Mouse (Mus musculus): ENCODE data around the gene Cacng1. TPM values are rescaled to one million over a fixed set of nuclear protein-coding genes. Genes with fewer than 3 reads are reported as not detected.

The Cacng1 gene
- polyA plus RNA-seq, 1 experiment from 2014 or later: 0.16 TPM

GRCm38 (mm10) chr11:107731498-107731897 lies 15.2 kb upstream of the Cacng1 start:
- no peaks in the 10 kb centered on the region for H3K27me3 ChIP-seq (ENCODE audit: insufficient read depth, poor library complexity, severe bottlenecking)
- 85% methylated on average over 5 of the region's 5 CpGs for WGBS

GRCm38 (mm10) chr11:107730940-107731339 lies 14.6 kb upstream of the Cacng1 start:
- no peak overlapping the region for H3K27ac ChIP-seq
- WGBS: 92% methylated on average over 4 of the region's 4 CpGs
- H3K4me3 ChIP-seq: no peak overlapping the region
- H3K9me3 ChIP-seq: no peaks in the 10 kb centered on the region
- DNase-seq (ENCODE audit: low spot score): no peak
- no peaks in the 10 kb centered on the region for H3K27me3 ChIP-seq (ENCODE audit: insufficient read depth, poor library complexity, severe bottlenecking)
- peaks cover 49% of the 10 kb centered on the region for H3K36me3 ChIP-seq
- no peaks in the 10 kb centered on the region for H3K4me1 ChIP-seq (replicated peaks)

More at GRCm38 (mm10) chr11:107731498-107731897, 15.2 kb upstream of the Cacng1 start:
- peaks cover 54% of the 10 kb centered on the region for H3K36me3 ChIP-seq
- no peaks in the 10 kb centered on the region for H3K9me3 ChIP-seq
- H3K4me1 ChIP-seq (replicated peaks): no peaks in the 10 kb centered on the region
- no peak for DNase-seq (ENCODE audit: low spot score)
- no peak overlapping the region for H3K4me3 ChIP-seq
- no peak overlapping the region for H3K27ac ChIP-seq

GRCm38 (mm10) chr11:107729141-107729540 lies 12.8 kb upstream of the Cacng1 start:
- H3K9me3 ChIP-seq: no peaks in the 10 kb centered on the region
- H3K4me1 ChIP-seq (replicated peaks): no peaks in the 10 kb centered on the region
- no peak overlapping the region for H3K4me3 ChIP-seq
- H3K27me3 ChIP-seq (ENCODE audit: insufficient read depth, poor library complexity, severe bottlenecking): no peaks in the 10 kb centered on the region
- no peak overlapping the region for H3K27ac ChIP-seq
- no peak for DNase-seq (ENCODE audit: low spot score)
- 87% methylated on average over 7 of the region's 7 CpGs for WGBS
- H3K36me3 ChIP-seq: peaks cover 31% of the 10 kb centered on the region

- Histone ChIP-seq H3K27me3 (ENCODE audit: insufficient read depth, poor library complexity, severe bottlenecking) (no peaks in the 10 kb centered on the region), H3K36me3 (peaks cover 22% of the 10 kb centered on the region), H3K4me1 (replicated peaks) (no peaks in the 10 kb centered on the region), H3K27ac (no peak overlapping the region), H3K9me3 (no peaks in the 10 kb centered on the region), H3K4me3 (no peak overlapping the region)
- DNase-seq (ENCODE audit: low spot score): no peak
- WGBS: 84% methylated on average over 13 of the region's 13 CpGs
These were observed 11.9 kb upstream of the Cacng1 start for GRCm38 (mm10) chr11:107728073-107728863.

GRCm38 (mm10) chr11:107724603-107725002 lies 8.3 kb upstream of the Cacng1 start:
- H3K9me3 ChIP-seq: peaks cover 8% of the 10 kb centered on the region; the same call in 1 of the 2 replicates
- H3K4me1 ChIP-seq (replicated peaks): no peaks in the 10 kb centered on the region
- no peak overlapping the region for H3K4me3 ChIP-seq
- WGBS: 91% methylated on average over 8 of the region's 8 CpGs
- DNase-seq (ENCODE audit: low spot score): no peak
- H3K36me3 ChIP-seq: no peaks in the 10 kb centered on the region
- H3K27me3 ChIP-seq (ENCODE audit: insufficient read depth, poor library complexity, severe bottlenecking): no peaks in the 10 kb centered on the region
- H3K27ac ChIP-seq: no peak overlapping the region

- 91% methylated on average over 7 of the region's 7 CpGs for WGBS
- H3K27ac ChIP-seq: no peak overlapping the region
- no peaks in the 10 kb centered on the region for H3K27me3 ChIP-seq (ENCODE audit: insufficient read depth, poor library complexity, severe bottlenecking)
- no peak overlapping the region for H3K4me3 ChIP-seq
- H3K4me1 ChIP-seq (replicated peaks): peaks cover 12% of the 10 kb centered on the region
- H3K9me3 ChIP-seq: peaks cover 14% of the 10 kb centered on the region; the same call in 1 of the 2 replicates
- H3K36me3 ChIP-seq: 0 out of 2 replicates have a peak, but pooled peaks cover 5% of the 10 kb centered on the region
- DNase-seq (ENCODE audit: low spot score): no peak
These were observed 4.7 kb upstream of the Cacng1 start for GRCm38 (mm10) chr11:107721057-107721456.

GRCm38 (mm10) chr11:107720264-107721021 lies 4.1 kb upstream of the Cacng1 start:
- Histone ChIP-seq H3K36me3 (0 out of 2 replicates have a peak, but pooled peaks cover 5% of the 10 kb centered on the region), H3K9me3 (peaks cover 14% of the 10 kb centered on the region; the same call in 1 of the 2 replicates), H3K27me3 (ENCODE audit: insufficient read depth, poor library complexity, severe bottlenecking) (no peaks in the 10 kb centered on the region), H3K4me1 (replicated peaks) (peaks cover 14% of the 10 kb centered on the region), H3K4me3 (no peak overlapping the region), H3K27ac (no peak overlapping the region)
- 93% methylated on average over 9 of the region's 9 CpGs for WGBS
- no peak for DNase-seq (ENCODE audit: low spot score)

GRCm38 (mm10) chr11:107714368-107714767 lies 2.0 kb downstream of the Cacng1 start:
- H3K4me1 ChIP-seq (replicated peaks): peaks cover 25% of the 10 kb centered on the region
- H3K9me3 ChIP-seq: peaks cover 6% of the 10 kb centered on the region; the same call in 1 of the 2 replicates
- H3K27me3 ChIP-seq (ENCODE audit: insufficient read depth, poor library complexity, severe bottlenecking): no peaks in the 10 kb centered on the region; the same call in 1 of the 2 replicates
- 0 out of 2 replicates have a peak, but pooled peaks cover 5% of the 10 kb centered on the region for H3K36me3 ChIP-seq
- no peak overlapping the region for H3K4me3 ChIP-seq
- 73% methylated on average over 7 of the region's 7 CpGs for WGBS
- DNase-seq (ENCODE audit: low spot score): no peak
- peak overlapping the region; percentile 74 for H3K27ac ChIP-seq

- H3K9me3 ChIP-seq: no peaks in the 10 kb centered on the region
- WGBS: 81% methylated on average over 3 of the region's 3 CpGs
- H3K27me3 ChIP-seq (ENCODE audit: insufficient read depth, poor library complexity, severe bottlenecking): peaks cover 12% of the 10 kb centered on the region
- peaks cover 40% of the 10 kb centered on the region for H3K4me1 ChIP-seq (replicated peaks)
- H3K36me3 ChIP-seq: no peaks in the 10 kb centered on the region
- H3K4me3 ChIP-seq: no peak overlapping the region
- DNase-seq (ENCODE audit: low spot score): no peak
- no peak overlapping the region for H3K27ac ChIP-seq
These were observed 5.9 kb downstream of the Cacng1 start for GRCm38 (mm10) chr11:107710379-107710778.

GRCm38 (mm10) chr11:107707897-107708610 lies 8.3 kb downstream of the Cacng1 start:
- Histone ChIP-seq H3K4me1 (replicated peaks) (peaks cover 51% of the 10 kb centered on the region), H3K27ac (peak overlapping the region; percentile 46), H3K36me3 (no peaks in the 10 kb centered on the region), H3K4me3 (no peak overlapping the region), H3K27me3 (ENCODE audit: insufficient read depth, poor library complexity, severe bottlenecking) (peaks cover 21% of the 10 kb centered on the region), H3K9me3 (no peaks in the 10 kb centered on the region)
- DNase-seq (ENCODE audit: low spot score): peak; percentile 60
- 37% methylated on average over 20 of the region's 20 CpGs for WGBS

GRCm38 (mm10) chr11:107705476-107706074 lies 10.7 kb downstream of the Cacng1 start:
- Histone ChIP-seq H3K4me1 (replicated peaks) (peaks cover 53% of the 10 kb centered on the region), H3K9me3 (no peaks in the 10 kb centered on the region), H3K4me3 (no peak overlapping the region), H3K27me3 (ENCODE audit: insufficient read depth, poor library complexity, severe bottlenecking) (peaks cover 21% of the 10 kb centered on the region), H3K36me3 (no peaks in the 10 kb centered on the region), H3K27ac (peak overlapping the region; percentile 67)
- 61% methylated on average over 11 of the region's 11 CpGs for WGBS
- no peak for DNase-seq (ENCODE audit: low spot score)

- Histone ChIP-seq H3K36me3 (no peaks in the 10 kb centered on the region), H3K27ac (peak overlapping the region; percentile 67; the same call in 1 of the 2 replicates), H3K27me3 (ENCODE audit: insufficient read depth, poor library complexity, severe bottlenecking) (peaks cover 21% of the 10 kb centered on the region), H3K4me3 (no peak overlapping the region), H3K4me1 (replicated peaks) (peaks cover 53% of the 10 kb centered on the region), H3K9me3 (no peaks in the 10 kb centered on the region)
- WGBS: 80% methylated on average over 6 of the region's 6 CpGs
- DNase-seq (ENCODE audit: low spot score): no peak
These were observed 11.3 kb downstream of the Cacng1 start for GRCm38 (mm10) chr11:107705060-107705459.

Measured in hindbrain, embryonic 10.5 days (tissue).